Mouse (Mus musculus) adrenal gland, postnatal 36 days (tissue): ENCODE measurements around the gene Sv2a. TPM values are rescaled to one million over a fixed set of nuclear protein-coding genes. Genes with fewer than 3 reads are reported as not detected.
"Not testable (repeated sequence)": the region's sequence is repeated elsewhere in the genome, so short reads cannot be mapped to it uniquely, and the experiment has no call there.

Source experiments
- DNase-seq, 2 experiments: peaks; one replicate each; pipeline ENCODE4 v3.0.0; 2021; ENCODE audit warnings: mixed read lengths in 1 of 2
- total RNA-seq, 2 experiments: library from RNA; stranded (reverse); gene quantifications; 2 replicates each; pipeline ENCODE4 v1.2.3; 2021

Sv2a gene
- total RNA-seq, 2 experiments from 2014 or later = 5.5 to 7.5 TPM

DNA sequence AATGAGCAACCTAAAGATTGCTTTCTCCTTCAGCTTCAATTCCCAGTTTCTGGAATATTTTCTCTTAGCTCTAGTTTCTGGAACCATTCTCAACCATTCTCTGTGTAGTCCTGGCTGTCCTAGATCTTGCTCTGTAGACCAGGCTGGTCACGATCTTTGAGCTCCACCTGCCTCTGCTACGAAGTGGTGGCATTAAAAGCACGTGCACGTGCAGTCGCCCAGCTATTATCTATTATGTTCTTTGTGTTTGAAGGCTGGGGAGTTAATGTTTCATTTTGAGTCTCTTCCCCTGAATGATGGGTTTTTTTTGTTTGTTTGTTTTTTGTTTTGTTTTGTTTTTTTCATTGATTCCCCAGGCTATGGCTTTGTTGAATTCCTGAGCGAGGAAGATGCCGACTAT, 7.8 kb upstream of the Sv2a start:
- no peak for DNase-seq

DNA sequence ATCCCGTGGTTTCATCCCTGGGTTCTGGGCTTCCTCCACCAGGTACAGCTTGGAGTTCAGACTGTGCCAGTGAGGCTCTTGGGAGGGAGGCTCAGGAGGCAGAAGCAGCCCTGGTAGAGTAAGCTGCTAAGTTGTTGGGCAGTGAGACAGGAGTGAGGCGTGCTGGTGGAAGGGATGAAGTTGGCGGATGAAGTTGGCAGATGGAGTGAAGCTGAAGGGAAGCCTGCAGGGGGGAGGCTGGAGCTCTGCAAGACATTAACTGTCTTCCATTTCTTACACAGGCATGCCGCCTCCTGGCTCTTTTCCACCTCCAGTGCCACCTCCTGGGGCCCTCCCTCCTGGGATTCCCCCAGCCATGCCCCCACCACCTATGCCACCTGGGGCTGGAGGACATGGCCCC, 6.9 kb upstream of the Sv2a start:
- DNase-seq = not testable (repeated sequence)

DNA sequence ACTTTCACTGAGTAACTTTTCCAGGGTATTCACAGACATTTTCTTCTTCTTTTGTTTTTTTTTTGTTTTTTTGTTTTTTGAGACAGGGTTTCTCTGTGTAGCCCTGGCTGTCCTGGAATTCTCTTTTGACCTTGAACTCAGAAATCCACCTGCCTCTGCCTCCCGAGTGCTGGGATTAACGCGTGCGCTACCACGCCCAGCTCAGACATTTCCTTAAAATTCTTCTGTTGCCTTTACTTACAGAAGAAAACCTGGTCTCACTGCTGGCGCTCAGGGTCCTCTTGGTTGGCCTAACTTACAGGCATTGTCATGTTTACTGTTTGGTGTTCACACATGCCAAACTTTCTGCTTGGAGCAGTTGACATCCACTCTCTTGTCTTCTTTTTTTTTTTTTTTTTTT, 5.7 kb upstream of the Sv2a start:
- DNase-seq = no peak

DNA sequence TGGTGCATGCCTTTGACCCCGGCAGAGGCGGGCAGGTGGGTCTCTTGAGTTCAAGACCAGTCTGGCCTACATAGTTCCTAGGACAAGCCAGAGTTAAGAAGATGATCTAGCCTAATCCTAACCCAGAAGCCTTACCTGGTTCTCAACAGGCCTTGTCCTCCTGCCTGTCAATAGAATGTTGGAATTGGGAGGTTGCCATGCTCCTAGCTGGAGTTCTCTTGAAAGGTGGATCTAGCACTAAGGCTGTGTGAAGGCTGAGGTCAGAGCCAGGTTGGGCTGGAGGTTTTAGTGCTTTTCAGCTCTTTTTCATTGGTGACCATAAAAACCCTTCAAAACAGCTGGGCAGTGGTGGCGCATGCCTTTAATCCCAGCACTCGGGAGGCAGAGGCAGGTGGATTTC, 2.5 kb upstream of the Sv2a start:
- DNase-seq = no peak

DNA sequence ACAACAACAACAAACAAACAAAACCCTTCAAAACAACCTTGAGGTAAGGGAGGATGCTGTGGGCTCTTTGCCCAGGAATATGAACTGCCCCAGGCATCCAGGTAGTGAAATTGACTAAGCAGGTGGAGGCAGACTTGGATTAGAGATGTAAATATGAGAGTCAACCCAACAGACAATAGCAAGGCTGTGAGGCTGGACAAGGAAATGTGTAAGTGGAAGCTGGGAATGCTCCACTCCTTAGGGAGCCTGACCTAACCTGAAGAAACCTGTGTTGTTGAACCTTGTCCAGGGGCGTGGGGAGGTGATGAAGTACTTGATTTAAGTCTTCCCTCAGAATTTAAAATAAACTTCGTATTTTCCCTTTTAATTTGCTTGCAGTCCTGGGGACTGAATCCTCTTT, 2.0 kb upstream of the Sv2a start:
- DNase-seq = no peak

DNA sequence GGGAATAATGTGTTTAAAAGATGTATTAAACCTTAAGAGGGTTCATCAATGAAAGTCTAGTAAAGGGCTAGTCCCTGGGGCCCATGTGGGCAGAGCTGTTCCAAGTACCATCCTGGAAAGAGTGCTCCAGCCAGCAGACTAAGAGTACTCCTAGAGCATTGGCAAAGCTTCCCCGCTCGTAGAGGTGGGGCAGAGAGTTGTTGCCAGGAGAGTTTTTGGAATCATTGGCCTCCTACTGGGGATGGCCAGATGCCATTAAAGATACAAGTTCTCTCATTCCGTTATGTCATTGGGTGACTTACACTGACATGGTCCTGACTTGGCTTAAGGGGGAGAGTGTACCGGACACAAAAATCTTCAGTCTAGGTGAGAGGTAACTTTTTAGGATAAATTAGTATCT, 1.4 kb upstream of the Sv2a start:
- peak; percentile 44 to 60 for DNase-seq

DNA sequence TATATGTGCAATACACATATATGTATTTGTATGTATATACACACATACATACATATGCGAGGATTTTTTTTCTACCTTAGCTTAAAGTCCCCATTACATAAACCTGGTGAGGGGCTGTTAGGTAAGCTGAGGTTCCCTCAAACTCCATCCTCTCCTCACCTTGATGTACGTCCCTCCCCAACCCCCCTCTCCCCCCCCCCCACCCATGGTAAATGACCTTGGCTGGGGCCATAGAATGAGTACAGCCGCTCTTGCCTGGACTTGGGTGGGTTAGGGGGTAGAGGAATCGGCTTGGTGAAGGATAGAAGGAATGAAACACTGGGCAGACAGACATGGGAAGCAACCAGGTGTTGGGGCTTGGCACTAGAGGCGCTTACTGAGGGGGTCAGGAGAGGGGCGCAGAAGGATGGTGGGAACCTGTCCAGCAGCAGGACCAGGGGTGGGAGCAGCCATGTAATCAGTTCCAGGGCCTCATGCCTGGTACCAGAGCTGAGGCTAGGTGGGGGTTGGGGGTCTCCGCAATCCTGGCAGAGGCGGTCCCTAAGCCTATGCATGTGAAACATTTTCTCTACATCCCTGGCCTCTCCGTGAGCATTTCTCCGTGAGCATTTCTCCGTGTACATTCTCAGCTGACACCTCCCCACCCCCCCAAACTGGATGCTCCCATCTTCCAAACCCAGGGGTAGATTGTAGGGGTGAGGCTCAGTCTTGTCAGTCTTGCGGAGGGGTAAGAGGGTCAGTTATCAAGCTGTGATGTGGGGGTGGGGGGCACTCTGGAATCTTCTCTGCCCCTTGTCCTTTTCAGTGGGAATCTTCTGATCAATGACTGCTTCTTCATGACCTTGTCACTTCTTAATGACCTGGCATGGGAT, 795 bp downstream of the Sv2a start:
- no peak for DNase-seq

DNA sequence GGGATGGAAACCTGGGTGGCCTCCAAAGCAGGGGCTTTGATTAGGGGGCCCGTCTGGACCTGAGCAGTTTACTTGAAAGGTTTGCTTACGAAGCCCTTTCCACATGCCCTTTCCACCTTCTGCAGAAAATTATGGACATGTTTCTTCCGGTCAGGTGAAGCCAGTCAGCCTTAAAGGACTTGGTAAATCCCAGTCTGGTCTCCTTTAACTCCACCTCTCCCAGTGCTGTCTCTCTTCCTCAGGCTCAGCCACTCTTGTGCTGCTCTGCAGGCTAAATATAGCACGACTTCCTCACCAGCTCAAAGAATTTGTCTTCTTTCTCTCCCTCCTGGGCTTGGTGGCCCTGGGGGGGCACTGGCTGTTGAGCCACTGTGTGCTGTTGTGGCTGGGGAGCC, 1.4 kb downstream of the Sv2a start:
- DNase-seq = no peak

DNA sequence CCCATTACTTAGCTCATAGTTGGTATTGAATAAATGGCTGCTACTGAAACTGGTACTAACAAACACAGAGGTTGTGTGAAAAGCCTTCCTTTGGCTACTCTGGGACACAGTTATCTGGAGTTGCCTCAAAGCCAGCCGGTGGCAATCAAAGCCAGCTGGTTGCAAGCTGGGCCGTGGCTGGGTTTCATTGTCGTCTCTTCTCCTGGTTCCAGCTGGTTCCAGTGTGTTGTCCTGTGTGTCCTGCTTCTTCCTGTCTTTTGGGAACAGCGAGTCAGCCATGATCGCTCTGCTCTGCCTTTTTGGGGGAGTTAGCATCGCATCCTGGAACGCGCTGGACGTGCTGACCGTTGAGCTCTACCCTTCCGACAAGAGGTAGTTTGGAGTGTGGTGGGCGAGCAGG, 12.0 kb downstream of the Sv2a start:
- no peak for DNase-seq

DNA sequence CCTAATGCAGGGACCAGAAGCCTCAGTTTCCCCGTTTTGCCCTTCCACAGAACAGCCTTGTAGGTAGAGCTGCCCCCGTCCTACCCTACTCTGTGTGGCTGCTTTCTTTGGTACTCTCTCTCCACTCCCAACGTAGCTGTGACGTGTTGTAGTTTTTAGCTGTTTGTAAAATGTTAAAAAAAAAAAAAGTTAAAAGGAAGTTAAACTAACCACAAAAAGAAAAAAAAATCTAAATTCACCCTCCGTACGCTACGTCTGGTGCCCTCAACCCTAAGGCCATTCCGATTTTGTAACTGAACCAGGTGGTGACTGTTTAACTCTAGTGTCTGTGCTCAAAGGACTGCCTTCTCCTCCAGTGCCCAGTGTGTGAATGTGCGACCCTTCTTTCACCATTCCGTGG, 14.0 kb downstream of the Sv2a start:
- DNase-seq = no peak

DNA sequence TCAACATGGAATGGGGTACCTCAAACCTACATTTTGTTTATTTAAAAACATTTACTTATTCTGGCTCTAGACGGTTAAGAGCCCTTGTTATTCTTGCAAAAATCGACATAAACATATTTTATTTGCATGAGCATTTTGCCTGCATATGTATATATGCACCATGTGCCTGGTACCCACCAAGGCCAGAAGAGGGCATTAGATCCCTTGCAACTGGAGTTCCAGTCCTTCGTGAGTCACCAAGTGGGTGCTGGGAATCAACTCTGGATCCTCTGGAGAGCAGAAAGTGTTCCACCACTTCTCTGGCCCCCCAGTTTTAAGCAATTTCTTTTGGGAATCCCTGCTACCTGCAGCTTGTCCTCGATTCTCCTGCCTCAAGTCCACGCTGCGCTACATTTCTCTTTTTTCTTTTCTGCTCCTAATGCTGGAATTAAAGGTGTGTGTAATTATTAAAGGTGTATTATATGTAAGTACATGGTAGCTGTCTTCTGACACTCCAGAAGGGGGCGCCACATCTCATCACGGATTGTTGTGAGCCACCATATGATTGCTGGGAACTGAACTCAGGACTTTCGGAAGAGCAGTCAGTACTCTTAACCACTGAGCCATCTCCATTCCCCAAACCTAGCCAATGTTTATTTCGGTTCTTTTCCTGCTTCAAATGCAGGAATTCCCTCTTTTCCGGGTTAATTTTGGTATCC, 14.8 kb downstream of the Sv2a start:
- DNase-seq = no peak

DNA sequence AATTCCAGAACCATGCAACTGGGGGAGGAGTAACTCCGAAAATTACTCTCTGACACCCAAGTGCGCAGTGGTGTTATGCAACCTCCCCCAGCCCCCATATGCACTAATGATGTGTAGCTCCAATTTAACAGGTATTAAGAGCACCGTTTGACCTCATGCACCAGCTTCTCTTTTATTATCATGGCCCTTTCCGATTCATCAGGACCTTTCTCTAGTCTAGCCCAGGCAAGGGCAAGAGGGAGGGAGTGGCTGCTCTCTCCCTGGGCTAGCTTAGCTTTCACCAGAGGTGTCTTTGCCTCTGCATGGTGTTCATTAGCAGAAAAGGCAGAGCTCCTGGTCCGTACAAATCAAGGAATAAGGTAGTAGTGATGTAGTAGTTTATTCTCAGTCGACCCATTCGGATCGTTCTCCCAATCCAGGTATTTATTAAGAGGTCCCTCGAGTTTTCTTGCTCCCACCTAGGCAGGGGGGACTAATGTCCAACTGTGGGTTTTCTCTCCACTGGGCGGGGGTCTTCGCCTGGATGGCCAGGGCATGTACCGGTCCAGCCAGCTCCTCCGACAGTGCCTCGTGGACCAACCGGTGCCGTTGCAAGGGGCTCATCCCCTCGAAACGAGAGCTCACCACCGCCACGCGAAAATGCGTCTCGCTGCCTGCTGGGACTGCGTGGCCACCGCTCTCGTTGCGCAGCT, 15.6 kb downstream of the Sv2a start:
- no peak for DNase-seq

DNA sequence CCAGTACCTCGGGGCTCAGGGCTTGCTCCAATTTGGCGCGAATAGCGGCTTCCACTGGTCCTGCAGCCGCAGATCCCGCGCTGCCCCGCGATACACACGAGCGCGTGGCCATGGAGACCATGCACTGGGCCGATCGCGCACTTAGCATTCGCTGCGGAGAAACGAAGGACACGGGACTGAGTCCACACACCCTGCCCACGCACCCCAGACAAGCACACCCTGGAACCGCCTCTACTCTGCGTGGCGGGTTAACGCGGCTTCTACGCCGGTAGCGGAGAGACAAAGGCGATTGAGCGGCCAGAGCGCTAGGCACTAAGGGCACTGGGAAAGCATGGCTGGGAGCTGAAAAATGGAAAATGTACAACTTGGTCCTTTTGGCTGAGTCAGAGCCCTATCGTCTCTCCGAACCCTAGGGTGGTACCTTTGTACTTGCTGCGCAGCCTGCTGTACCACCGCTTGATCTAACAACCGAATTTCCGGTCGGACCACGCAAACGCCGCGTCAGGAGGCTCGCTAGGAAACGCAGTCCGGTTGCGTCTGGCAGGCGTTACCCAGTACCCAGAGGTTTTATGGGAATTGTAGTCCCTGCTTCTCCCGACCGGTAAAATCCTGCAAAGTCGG, 16.3 kb downstream of the Sv2a start:
- peak; percentile 91 to 93 for DNase-seq

DNA sequence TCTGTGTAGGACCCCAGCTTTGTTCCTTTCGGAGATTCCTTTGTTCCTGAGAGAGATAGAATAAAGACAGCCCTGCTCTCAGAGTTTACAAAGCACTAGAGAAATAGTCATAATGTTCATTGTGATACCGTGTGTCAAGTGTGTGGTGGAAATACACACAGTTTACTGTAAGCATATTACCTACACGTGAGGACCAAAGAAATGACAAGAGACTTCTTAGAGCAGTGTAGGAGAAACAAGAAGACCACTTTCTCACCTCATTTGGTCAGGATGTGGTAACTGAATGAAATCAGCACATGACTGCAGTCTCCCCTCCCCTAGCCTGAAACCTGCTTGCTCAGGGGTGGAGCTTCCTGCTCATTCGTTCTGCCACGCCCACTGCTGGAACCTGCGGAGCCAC, 17.2 kb downstream of the Sv2a start:
- DNase-seq = no peak

DNA sequence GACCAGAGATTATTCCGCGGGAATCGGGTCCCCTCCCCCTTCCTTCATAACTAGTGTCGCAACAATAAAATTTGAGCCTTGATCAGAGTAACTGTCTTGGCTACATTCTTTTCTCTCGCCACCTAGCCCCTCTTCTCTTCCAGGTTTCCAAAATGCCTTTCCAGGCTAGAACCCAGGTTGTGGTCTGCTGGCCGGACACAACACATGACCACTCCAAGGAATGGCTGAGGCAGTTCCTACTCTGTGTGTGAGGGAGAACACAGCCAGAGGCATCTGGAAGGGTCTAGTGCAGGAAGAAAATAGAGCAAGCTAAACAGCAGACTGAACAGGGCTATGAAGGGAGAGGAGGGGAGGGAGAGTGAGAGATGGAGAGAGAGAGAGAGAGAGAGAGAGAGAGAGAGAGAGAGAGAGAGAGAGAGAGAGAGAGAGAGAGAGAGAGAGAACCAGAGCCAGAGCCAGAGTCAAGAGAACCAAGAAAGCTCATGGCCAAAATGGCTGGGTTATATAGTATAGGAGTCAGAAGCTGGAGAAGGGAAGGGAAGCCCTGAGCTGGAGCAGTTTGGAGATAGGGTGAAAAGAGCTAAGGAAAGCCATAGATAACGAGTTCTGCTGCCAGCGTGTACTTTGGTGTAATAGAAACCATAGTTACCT, 17.8 kb downstream of the Sv2a start:
- DNase-seq = not testable (repeated sequence)

DNA sequence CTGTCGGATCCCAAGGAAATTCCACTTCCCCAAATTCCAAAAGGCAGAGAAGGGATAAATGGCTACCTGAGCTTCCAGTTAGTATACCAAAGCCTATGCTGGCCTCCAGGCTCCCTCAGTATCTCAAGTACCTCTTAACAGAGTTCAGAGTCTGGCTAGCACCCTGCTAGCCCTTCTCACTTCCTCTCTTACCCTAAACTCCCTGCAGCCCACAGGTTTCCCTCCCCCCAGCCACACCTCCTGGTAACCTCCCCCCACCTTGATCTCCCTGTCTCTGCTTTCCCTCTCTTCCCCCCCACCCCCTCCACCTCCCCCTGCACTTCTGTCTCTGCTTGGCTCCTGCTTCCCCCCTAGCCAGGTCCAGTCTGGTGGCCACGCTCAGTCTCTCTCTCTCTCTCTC, 18.8 kb downstream of the Sv2a start:
- DNase-seq = no peak

DNA sequence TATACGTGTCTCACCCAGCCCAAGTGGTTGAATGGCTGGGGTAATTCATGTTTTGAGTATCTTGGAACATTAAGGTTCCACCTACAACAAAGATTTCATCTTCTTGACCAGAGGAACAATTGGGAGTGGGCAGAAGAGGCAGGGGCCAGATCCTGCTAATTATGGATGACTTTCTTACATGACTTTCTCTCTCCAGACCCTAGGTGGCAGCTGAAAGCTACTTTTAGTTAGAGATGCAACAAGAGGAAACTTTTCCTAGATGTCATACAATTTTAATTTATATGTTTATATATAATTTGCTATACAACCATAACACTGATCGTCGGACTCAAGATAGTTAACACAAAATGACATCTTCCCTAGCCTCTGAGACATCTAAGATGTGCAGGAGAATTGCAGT, 26.9 kb downstream of the Sv2a start:
- no peak for DNase-seq

DNA sequence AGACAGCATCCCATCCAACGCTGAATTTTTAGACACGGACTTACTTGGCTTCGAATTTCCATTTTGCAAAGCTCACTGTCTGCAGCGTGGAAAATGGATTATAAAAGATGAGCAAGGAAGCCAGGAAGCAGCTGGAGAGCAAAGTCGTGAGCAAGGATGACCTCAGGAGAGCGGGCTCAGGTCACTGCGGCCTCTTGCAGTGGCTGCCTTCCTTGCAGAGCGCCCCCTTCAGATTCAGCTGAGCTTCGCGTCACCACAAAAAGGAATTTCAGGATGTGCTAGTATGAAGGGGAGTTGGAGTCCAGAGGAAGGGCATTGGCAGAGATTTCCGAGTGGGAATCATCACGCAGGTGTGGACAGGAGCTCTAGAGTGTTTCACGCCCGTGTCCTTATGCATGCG, 28.3 kb downstream of the Sv2a start:
- peak; percentile 34 to 57 for DNase-seq

DNA sequence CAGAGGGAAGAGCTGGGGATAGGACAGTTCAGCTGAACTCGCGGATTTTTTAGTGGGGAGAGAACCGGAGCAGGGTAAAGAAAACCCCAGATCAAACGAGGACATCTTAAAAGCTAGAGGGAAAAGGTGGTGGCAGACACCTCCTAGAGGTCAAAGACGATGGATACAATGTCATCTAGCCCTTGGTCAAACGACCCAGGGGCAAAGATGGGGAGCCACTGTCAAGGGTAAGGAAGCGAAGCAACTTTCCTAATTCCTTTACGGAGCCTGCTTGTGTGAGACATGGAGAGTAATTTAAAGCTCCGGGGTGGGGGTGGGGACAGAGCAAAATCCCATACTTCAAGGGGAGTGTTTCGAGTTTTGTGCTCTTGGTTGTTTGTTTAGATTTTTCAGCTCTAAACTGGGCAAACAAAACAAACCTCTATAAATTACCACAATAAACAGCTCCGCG, 38.3 kb downstream of the Sv2a start:
- peak in 1 of 2 experiments; percentile 15 for DNase-seq

DNA sequence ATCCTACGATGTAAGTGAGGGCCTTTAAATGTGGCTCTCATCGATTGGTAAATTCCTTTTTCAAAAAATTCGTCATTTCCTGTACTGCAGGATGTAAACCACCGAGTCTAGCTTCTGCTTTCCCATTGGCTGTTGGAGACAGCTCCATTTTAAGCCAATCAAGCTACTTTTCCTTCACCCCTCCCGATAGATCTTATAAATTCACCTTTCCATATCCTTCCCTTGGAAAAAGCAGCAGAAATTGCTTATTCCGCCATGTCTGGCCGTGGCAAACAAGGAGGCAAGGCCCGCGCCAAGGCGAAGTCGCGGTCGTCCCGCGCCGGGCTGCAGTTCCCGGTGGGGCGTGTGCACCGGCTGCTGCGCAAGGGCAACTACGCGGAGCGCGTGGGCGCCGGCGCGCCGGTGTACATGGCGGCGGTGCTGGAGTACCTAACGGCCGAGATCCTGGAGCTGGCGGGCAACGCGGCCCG, 38.7 kb downstream of the Sv2a start, which contains the start of the genes Bola1 and Hist2h2ab:
TSS of gene Bola1 (minus strand) at position 49 of the 470 bp plus-strand sequence.
TSS of gene Hist2h2ab (plus strand) at position 205 of the 470 bp plus-strand sequence.
- DNase-seq = peak; percentile 72 to 76

DNA sequence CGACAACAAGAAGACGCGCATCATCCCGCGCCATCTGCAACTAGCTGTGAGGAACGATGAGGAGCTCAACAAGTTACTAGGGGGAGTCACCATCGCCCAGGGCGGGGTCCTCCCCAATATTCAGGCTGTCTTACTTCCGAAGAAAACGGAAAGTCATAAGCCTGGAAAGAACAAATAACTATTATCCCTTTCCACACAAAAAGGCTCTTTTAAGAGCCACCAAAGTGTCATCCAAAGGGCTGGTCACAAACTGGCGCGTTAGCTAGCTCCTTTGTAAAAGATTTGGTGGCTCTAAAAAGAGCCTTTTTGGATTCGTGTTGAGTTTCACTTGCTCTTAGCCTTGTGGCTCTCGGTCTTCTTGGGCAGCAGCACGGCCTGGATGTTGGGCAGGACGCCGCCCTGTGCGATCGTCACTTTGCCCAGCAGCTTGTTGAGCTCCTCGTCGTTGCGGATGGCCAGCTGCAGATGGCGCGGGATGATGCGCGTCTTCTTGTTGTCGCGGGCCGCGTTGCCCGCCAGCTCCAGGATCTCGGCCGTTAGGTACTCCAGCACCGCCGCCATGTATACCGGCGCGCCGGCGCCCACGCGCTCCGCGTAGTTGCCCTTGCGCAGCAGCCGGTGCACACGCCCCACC, 39.3 kb downstream of the Sv2a start:
- not testable (repeated sequence) for DNase-seq
